ENCODE assay signal across 8 mouse cellular contexts in genomic region chr15:102099260-102099659, GRCm38 (mm10). TPM values are rescaled to one million over a fixed set of nuclear protein-coding genes. Genes with fewer than 3 reads are reported as not detected.
A peak's percentile ranks its signal among the peaks of the same experiment; 100 is the strongest.
DNase-seq lines count a peak whose midpoint lies in the region; ATAC-seq and TF ChIP-seq lines count a peak whose summit lies in the region.

No protein-coding gene starts in this region.

- peak overlapping the region; percentile 60; the same call in 1 of the 2 replicates for H3K4me3 ChIP-seq in layer of hippocampus, adult 2 months
- peak overlapping the region; percentile 64; the same call in 1 of the 2 replicates for H3K4me3 ChIP-seq in heart, embryonic 13.5 days
- H3K4me3 ChIP-seq in midbrain, embryonic 15.5 days, result no peak overlapping the region

- ATAC-seq in heart, embryonic 13.5 days (ENCODE audit: extremely low read depth, insufficient number of reproducible peaks, low FRiP score, low TSS enrichment), result no peak
- ATAC-seq in midbrain, embryonic 15.5 days (replicated peaks), result no peak

- peak overlapping the region; percentile 89 for H3K4me2 ChIP-seq in heart, embryonic 13.5 days
- H3K4me2 ChIP-seq in midbrain, embryonic 15.5 days, result 0 out of 2 replicates have a peak overlapping the region, but pooled peaks have one; percentile 81

- DNase-seq in adrenal gland, adult 2 months, result peak; percentile 16
- DNase-seq in adrenal gland, postnatal 36 days, result no peak
- no peak for DNase-seq in layer of hippocampus, adult 2 months (ENCODE audit: low spot score in 2 of 2)
- DNase-seq in layer of hippocampus, adult 18-20 months (ENCODE audit: low spot score in 2 of 2), result no peak
- no peak for DNase-seq in urinary bladder, postnatal 10 days (ENCODE audit: low spot score)
- no peak for DNase-seq in cerebellum, adult 9-10 months

- no peak for TF ChIP-seq CTCF in layer of hippocampus, adult 2 months (conservative IDR thresholded peaks at IDR 0.05)

- WGBS in heart, embryonic 13.5 days, result 44% methylated on average over 5 of the region's 5 CpGs
- 54% methylated on average over 5 of the region's 5 CpGs for WGBS in midbrain, embryonic 15.5 days

- peak overlapping the region; percentile 87 for H3K9ac ChIP-seq in heart, embryonic 13.5 days
- H3K9ac ChIP-seq in midbrain, embryonic 15.5 days, result no peak overlapping the region

- peaks cover 44% of the 10 kb centered on the region for H3K36me3 ChIP-seq in heart, embryonic 13.5 days
- peaks cover 29% of the 10 kb centered on the region for H3K36me3 ChIP-seq in midbrain, embryonic 15.5 days (replicated peaks)

- H3K4me1 ChIP-seq in heart, embryonic 13.5 days, result peaks cover 68% of the 10 kb centered on the region
- peaks cover 41% of the 10 kb centered on the region for H3K4me1 ChIP-seq in midbrain, embryonic 15.5 days

- no peaks in the 10 kb centered on the region for H3K9me3 ChIP-seq in heart, embryonic 13.5 days
- no peaks in the 10 kb centered on the region for H3K9me3 ChIP-seq in midbrain, embryonic 15.5 days

- peak overlapping the region; percentile 89; the same call in 1 of the 2 replicates for H3K27ac ChIP-seq in layer of hippocampus, adult 2 months
- peak overlapping the region; percentile 98 for H3K27ac ChIP-seq in heart, embryonic 13.5 days (replicated peaks)
- H3K27ac ChIP-seq in midbrain, embryonic 15.5 days, result no peak overlapping the region

- H3K27me3 ChIP-seq in heart, embryonic 13.5 days (replicated peaks), result no peaks in the 10 kb centered on the region
- H3K27me3 ChIP-seq in midbrain, embryonic 15.5 days (replicated peaks), result peaks cover 11% of the 10 kb centered on the region; the same call in 1 of the 2 replicates

RNA-seq across cellular contexts. Expression of gene Tns2, which starts 1.0 kb away (rescaled TPM):
- 10 to 100 TPM; 75.2 to 91.8 TPM for total RNA-seq in adrenal gland, adult 2 months (2021)
- polyA plus RNA-seq in adrenal gland, adult 2 months (2012; rRNA removed), result 101 and 107 TPM in 2 replicates
- total RNA-seq in adrenal gland, postnatal 36 days (2021), result 10 to 100 TPM; 68.4 to 87.6 TPM
- total RNA-seq in layer of hippocampus, adult 2 months (2021), result 10 to 100 TPM; 18.4 to 25.0 TPM
- total RNA-seq in layer of hippocampus, adult 18-20 months (2021), result 10 to 100 TPM; 13.8 to 18.2 TPM
- polyA plus RNA-seq in heart, embryonic 13.5 days (2015; fragmentation: Nextera tagmentation; extraction: Ambion mirVana), result 26.3 and 32.5 TPM in 2 replicates
- polyA plus RNA-seq in midbrain, embryonic 15.5 days (2015; fragmentation: Nextera tagmentation; extraction: Ambion mirVana), result 8.3 and 12.3 TPM in 2 replicates

RNA-seq across cellular contexts. Expression of gene Eif4b, which starts 25.7 kb away (rescaled TPM):
- 100 to 1,000 TPM; 230 to 238 TPM for total RNA-seq in adrenal gland, adult 2 months (2021)
- 28.8 and 43.7 TPM in 2 replicates for polyA plus RNA-seq in adrenal gland, adult 2 months (2012; rRNA removed)
- total RNA-seq in adrenal gland, postnatal 36 days (2021), result 100 to 1,000 TPM; 225 to 261 TPM
- total RNA-seq in layer of hippocampus, adult 2 months (2021), result 100 to 1,000 TPM; 196 to 199 TPM
- 100 to 1,000 TPM; 197 to 203 TPM for total RNA-seq in layer of hippocampus, adult 18-20 months (2021)
- polyA plus RNA-seq in heart, embryonic 13.5 days (2015; fragmentation: Nextera tagmentation; extraction: Ambion mirVana), result 65.7 and 72.3 TPM in 2 replicates
- polyA plus RNA-seq in midbrain, embryonic 15.5 days (2015; fragmentation: Nextera tagmentation; extraction: Ambion mirVana), result 87.0 and 89.2 TPM in 2 replicates

RNA-seq across cellular contexts. Expression of gene Spryd3, which starts 36.8 kb away (rescaled TPM):
- total RNA-seq in adrenal gland, adult 2 months (2021), result 10 to 100 TPM; 27.4 to 48.9 TPM
- polyA plus RNA-seq in adrenal gland, adult 2 months (2012; rRNA removed), result 38.3 and 48.4 TPM in 2 replicates
- total RNA-seq in adrenal gland, postnatal 36 days (2021), result 10 to 100 TPM; 34.4 to 42.4 TPM
- total RNA-seq in layer of hippocampus, adult 2 months (2021), result 100 to 1,000 TPM; 151 to 155 TPM
- 100 to 1,000 TPM; 156 to 165 TPM for total RNA-seq in layer of hippocampus, adult 18-20 months (2021)
- 19.5 and 20.0 TPM in 2 replicates for polyA plus RNA-seq in heart, embryonic 13.5 days (2015; fragmentation: Nextera tagmentation; extraction: Ambion mirVana)
- polyA plus RNA-seq in midbrain, embryonic 15.5 days (2015; fragmentation: Nextera tagmentation; extraction: Ambion mirVana), result 78.7 and 80.2 TPM in 2 replicates

RNA-seq across cellular contexts. Expression of gene Igfbp6, which starts 44.9 kb away (rescaled TPM):
- total RNA-seq in adrenal gland, adult 2 months (2021), result 10 to 100 TPM; 37.7 to 71.0 TPM
- 65.0 and 78.9 TPM in 2 replicates for polyA plus RNA-seq in adrenal gland, adult 2 months (2012; rRNA removed)
- 10 to 100 TPM; 43.4 to 51.3 TPM for total RNA-seq in adrenal gland, postnatal 36 days (2021)
- total RNA-seq in layer of hippocampus, adult 2 months (2021), result 1 to 10 TPM; 6.9 to 7.7 TPM
- total RNA-seq in layer of hippocampus, adult 18-20 months (2021), result 10 to 100 TPM; 11.7 to 12.9 TPM
- polyA plus RNA-seq in heart, embryonic 13.5 days (2015; fragmentation: Nextera tagmentation; extraction: Ambion mirVana), result 3.5 and 3.7 TPM in 2 replicates
- polyA plus RNA-seq in midbrain, embryonic 15.5 days (2015; fragmentation: Nextera tagmentation; extraction: Ambion mirVana), result 2.6 and 4.3 TPM in 2 replicates

RNA-seq across cellular contexts. Expression of gene Soat2, which starts 51.1 kb away (rescaled TPM):
- total RNA-seq in adrenal gland, adult 2 months (2021), result under 1 TPM; 0.35 to 0.49 TPM
- polyA plus RNA-seq in adrenal gland, adult 2 months (2012; rRNA removed), result 0.88 and 0.92 TPM in 2 replicates
- total RNA-seq in adrenal gland, postnatal 36 days (2021), result under 1 TPM; 0.40 to 0.49 TPM
- total RNA-seq in layer of hippocampus, adult 2 months (2021), result not detected
- under 1 TPM in 1 of 2 experiments, not detected in 1; 0.15 TPM for total RNA-seq in layer of hippocampus, adult 18-20 months (2021)
- 0.53 and 1.5 TPM in 2 replicates for polyA plus RNA-seq in heart, embryonic 13.5 days (2015; fragmentation: Nextera tagmentation; extraction: Ambion mirVana)
- 0.15 TPM in 1 of 2 replicates, not detected in the other for polyA plus RNA-seq in midbrain, embryonic 15.5 days (2015; fragmentation: Nextera tagmentation; extraction: Ambion mirVana)
